Mouse (Mus musculus) Patski (cell line): ENCODE measurements around the gene Ppat. TPM values are rescaled to one million over a fixed set of nuclear protein-coding genes. Genes with fewer than 3 reads are reported as not detected.
"Not testable (repeated sequence)": the region's sequence is repeated elsewhere in the genome, so short reads cannot be mapped to it uniquely, and the experiment has no call there.

Experiments used
- ATAC-seq: fragments of 100-300 bp; one replicate; pipeline ENCODE4 v1.8.0; 2021
- CTCF ChIA-PET: fragments of 350-600 bp; sonication (Branson Sonifier 250); formaldehyde crosslinking; loops from one replicate; lab custom pipeline; 2022; ENCODE audit warnings: inconsistent platforms; lab: Charles Lee
- POLR2A ChIA-PET: fragments of 350-600 bp; sonication (Branson Sonifier 250); formaldehyde crosslinking; loops from one replicate; lab custom pipeline; 2022; ENCODE audit warnings: antibody characterized with exemption, inconsistent platforms; lab: Charles Lee
- DNase-seq: peaks from one replicate; pipeline ENCODE4 v3.0.0-alpha.2; 2011; ENCODE audit warnings: low read depth, low spot score
- H3K27me3 ChIP-seq: fragments of 371-371 bp; one replicate; pipeline ENCODE4 v1.5.1; 2021
- CTCF ChIP-seq: fragments of 100-300 bp; IDR thresholded peaks from one replicate; pipeline ENCODE4 v1.5.1; 2021
- in situ Hi-C: fragments of 300-500 bp; cut with MboI; formaldehyde crosslinking; loops from 3 replicates; pipeline ENCODE4 v1.11.1; 2018; ENCODE audit warnings: low pct_unique_long_range_greater_than_20kb, mixed read lengths
- polyA plus RNA-seq: library from polyadenylated mRNA; unstranded; gene quantifications from one replicate; pipeline ENCODE4 v1.2.3, GENCODE M21; 2021

The Ppat gene
- polyA plus RNA-seq: 30.8 TPM

DNA sequence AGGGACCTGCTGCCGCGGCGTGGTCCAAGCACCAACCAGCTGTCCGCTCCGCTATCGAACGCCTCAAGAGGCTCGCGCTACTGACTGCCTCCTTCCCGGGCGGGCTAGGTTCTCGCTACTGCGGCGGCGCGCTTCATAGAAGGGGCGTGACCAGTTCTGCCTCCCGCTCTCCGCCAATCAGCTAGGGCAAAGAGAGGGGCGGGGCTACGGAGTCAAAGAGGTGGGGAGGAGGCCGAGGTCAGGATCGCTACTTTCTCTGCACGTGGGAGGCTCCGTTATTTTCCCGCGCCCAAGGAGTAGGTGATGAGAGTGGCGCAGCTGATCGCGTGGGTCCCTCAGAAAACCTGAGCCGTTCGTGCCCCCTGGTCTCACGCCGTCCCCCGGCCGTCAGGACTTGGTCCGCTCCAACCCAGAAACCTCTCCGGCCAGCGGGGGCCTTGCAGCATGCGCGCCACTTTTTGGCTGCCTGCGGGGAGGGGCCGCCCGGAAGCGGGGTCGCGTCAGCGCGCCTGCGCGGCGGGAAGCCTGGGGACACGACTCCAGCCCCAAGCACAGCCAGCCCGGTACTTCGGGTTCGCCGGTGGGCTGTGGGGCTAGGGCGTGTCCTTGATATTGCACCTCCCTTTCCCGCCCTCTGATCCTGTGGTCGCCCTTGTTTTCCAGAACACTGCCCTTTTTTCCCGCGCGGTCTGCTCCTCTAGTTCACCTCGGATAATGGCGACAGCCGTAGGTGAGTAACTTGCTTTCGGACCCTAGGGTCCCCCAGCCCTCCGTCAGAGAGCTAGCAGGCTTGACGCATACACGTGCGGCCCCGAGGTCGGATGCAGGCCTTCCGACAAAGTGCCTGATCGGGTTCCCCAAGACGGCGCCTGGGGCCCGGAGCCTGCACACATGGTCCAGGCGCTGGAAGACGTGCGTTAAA is at the start of gene Ppat, which contains the start of gene Paics:
Gene Ppat, minus strand, starts transcription at position 473 of the 922 bp plus-strand sequence.
Gene Paics, plus strand, starts transcription at position 202 of the 922 bp plus-strand sequence.
- no peaks in the 10 kb centered on the region for H3K27me3 ChIP-seq
- ChIA-PET POLR2A (interaction anchor here (0.6 to 2.7 kb wide), 7 partner anchors 9 to 482 kb away, joined by 3 to 18 read pairs (median 6); partner anchors contain the start of gene Aasdh), CTCF (interaction anchor here (1.0 to 2.3 kb wide), 9 partner anchors 9 to 63 kb away, joined by 3 to 18 read pairs (median 4); no protein-coding TSS in a partner anchor)
- no peak for TF ChIP-seq CTCF
- in situ Hi-C loops: loop anchor here (5.0 to 10.0 kb wide), 2 partner anchors 49 to 367 kb away; partner anchors contain the start of gene Cep135
- ATAC-seq (peak; percentile 90), DNase-seq (peak; percentile 96)

DNA sequence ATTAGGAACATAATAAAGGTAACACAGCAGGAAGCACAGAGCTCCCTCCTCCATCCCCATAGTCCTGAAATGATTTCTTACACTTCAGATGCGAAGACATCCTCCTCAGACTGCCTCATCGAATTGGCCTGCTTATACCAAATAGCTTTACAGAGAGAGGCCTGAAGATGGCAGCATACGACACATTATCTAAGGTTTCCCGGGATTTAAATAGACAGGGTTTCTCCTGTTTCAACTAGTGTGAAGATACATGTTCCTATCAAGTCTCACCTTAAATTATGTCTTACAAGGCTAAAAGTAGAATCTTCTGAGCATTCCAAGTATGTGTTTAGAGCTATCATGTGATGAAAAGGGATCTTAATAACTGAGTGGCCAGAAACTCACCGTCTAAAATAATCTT is 47.0 kb upstream of the Ppat start:
- peak; percentile 10 for DNase-seq
- in situ Hi-C loops: no loop called here

DNA sequence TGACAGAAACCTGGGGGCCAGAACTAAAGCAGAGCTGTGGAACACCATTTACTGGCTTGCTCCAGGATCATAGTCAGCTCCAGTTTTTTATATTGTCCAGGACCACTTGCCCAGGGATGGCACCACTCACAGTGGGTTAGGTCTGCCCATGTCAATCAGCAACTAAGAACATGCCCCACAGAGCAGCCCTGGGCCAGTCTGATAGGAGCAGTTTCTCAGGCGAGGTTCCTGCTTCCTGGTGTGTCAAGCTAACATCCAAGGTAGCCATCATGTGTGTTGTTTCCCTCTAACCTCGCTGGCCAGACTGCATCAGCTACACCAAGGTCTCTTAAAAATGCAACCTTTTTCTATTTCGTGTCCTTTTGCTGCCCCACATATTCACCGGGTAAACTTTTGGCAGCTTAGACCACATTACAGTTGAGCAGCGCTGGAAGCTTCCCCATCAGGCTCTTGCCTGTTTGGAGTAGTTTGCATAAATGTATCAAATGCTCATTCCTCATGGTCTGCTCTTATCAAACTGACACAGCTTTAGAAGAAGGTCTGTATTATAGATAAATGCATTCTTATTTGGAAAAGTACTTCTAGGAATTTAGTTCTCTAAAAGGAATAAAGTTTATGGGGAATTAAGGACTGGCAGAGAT is 41.9 kb upstream of the Ppat start:
- CTCF ChIA-PET: interaction anchor here (1.2 kb wide), 1 partner anchor 9 kb away, joined by 4 read pairs; no protein-coding TSS in a partner anchor
- TF ChIP-seq CTCF: no peak
- in situ Hi-C loops: no loop called here

More for the DNA sequence above, 47.0 kb upstream of the Ppat start:
- H3K27me3 ChIP-seq: no peaks in the 10 kb centered on the region
- TF ChIP-seq CTCF: peak; percentile 70
- CTCF ChIA-PET: interaction anchor here (1.4 to 1.8 kb wide), 2 partner anchors 9 to 10 kb away, joined by 4 to 11 read pairs; no protein-coding TSS in a partner anchor
- peak; percentile 35 for ATAC-seq
- POLR2A ChIA-PET: interaction anchor here (0.6 kb wide), 1 partner anchor 178 kb away, joined by 5 read pairs; no protein-coding TSS in a partner anchor

DNA sequence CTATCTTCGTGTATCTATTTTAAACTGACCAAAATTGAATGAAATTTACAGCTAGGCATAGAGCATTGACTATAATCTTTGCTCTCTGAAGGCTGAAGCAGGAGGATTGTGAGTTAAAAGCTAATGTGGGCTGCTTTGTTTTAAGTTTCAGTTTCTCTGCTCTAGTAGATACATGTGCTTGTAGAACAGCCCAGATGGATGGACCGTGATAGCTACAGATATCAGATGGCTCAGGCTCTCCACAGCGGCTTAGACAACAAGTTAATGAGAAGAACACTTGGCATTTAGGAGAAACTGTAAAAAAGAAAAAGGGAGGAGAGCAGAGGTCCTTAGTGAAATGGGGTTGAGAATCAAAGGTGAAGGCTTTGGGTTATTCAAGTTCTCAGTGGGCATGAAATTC is 39.4 kb upstream of the Ppat start:
- TF ChIP-seq CTCF: no peak
- no peak for DNase-seq
- no peaks in the 10 kb centered on the region for H3K27me3 ChIP-seq

More for the DNA sequence above, 41.9 kb upstream of the Ppat start:
- POLR2A ChIA-PET: no interaction called here
- DNase-seq (no peak), ATAC-seq (no peak)
- no peaks in the 10 kb centered on the region for H3K27me3 ChIP-seq

DNA sequence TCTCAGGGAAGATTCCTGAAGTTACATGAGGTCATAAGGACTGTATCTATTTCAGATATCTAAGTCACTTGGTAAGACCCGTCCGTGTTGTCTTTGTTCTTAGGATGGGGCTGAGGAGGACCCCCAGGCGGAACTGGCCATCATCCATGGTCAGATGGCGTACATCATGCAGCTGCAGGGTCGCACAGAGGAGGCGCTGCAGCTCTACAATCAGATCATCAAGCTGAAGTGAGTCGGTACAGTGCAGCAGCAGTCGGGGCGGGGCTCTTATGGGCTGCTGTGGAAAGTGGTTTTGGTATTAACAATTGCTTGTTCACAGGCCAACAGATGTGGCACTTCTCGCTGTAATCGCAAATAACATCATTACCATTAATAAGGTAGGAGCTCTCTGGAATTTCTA is 32.6 kb upstream of the Ppat start:
- in situ Hi-C loops: no loop called here
- POLR2A ChIA-PET: no interaction called here

More for the DNA sequence above, 39.4 kb upstream of the Ppat start:
- ATAC-seq: no peak
- ChIA-PET POLR2A (interaction anchor here (0.7 kb wide), 1 partner anchor 12 kb away, joined by 3 read pairs; no protein-coding TSS in a partner anchor), CTCF (interaction anchor here (0.8 to 5.7 kb wide), 4 partner anchors 7 to 84 kb away, joined by 3 to 23 read pairs (median 7); partner anchors contain the start of genes Paics and Ppat)
- in situ Hi-C loops: no loop called here

DNA sequence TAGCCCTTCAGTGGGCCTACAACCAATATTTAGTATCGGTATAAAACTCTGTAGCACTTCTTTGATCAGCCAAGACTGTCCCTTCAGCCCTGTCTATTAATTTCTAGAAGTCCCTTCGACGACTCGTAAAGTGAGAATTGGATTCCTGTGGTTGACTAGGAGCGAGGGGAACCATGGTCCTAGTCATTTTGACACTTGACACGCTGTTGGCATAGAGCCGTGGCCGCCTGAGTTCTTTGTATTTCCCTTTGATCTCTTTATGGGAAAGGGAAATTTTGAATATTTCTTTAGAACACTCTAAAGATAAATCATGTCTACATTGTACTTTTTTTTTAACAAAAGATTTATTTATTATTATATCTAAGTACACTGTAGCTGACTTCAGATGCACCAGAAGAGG is 24.4 kb upstream of the Ppat start:
- no peak for TF ChIP-seq CTCF
- POLR2A ChIA-PET: no interaction called here
- DNase-seq (no peak), ATAC-seq (no peak)
- in situ Hi-C loops: no loop called here
- CTCF ChIA-PET: interaction anchor here (0.8 to 1.5 kb wide), 4 partner anchors 9 to 83 kb away, joined by 3 read pairs; no protein-coding TSS in a partner anchor
- no peaks in the 10 kb centered on the region for H3K27me3 ChIP-seq

More for the DNA sequence above, 32.6 kb upstream of the Ppat start:
- CTCF ChIA-PET: interaction anchor here (0.7 to 1.8 kb wide), 6 partner anchors 9 to 82 kb away, joined by 3 to 4 read pairs (median 4); no protein-coding TSS in a partner anchor
- no peak for TF ChIP-seq CTCF
- ATAC-seq (no peak), DNase-seq (no peak)
- H3K27me3 ChIP-seq: no peaks in the 10 kb centered on the region

DNA sequence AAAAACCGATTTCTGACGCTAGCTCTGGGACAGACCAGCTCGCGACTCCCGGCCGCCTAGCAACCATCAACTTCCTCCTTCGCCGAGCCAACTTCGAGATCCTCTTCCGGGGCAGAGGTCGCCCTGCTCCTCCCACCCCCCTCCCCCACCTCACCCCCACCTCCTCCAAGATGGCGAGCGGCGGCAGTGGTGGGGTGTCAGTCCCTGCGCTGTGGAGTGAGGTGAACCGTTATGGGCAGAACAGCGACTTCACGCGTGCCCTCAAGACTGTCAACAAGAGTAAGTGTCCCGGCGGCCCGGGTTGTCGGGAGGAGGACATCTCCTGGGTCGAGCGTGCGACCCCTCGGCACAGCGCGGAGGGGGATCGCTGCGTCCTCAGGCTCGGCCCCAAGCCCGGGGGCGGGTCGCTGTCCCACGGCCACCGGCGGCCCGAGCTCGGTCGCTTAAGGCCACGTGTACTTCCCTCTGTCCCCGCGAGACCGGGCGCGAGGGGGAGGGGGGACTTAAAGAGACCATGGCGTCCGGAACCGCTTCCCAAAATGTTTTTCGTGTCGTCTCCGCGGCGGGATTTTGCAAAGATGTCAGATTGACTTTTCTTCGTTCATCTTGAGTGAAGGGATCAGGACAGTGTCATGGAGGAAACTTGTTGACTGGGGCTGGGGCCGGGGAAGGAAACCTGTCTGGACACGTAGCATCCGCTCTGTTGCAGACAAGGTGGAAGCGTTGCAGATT is 23.3 kb upstream of the Ppat start, which contains the start of gene Srp72:
Gene Srp72, plus strand, starts transcription at position 130 of the 732 bp plus-strand sequence.
- TF ChIP-seq CTCF: no peak
- in situ Hi-C loops: no loop called here
- ATAC-seq (peak; percentile 91), DNase-seq (no peak)
- ChIA-PET CTCF (interaction anchor here (0.8 to 1.3 kb wide), 3 partner anchors 10 to 50 kb away, joined by 3 to 5 read pairs (median 3); no protein-coding TSS in a partner anchor), POLR2A (interaction anchor here (0.5 kb wide), 1 partner anchor 9 kb away, joined by 4 read pairs; no protein-coding TSS in a partner anchor)
- H3K27me3 ChIP-seq: no peaks in the 10 kb centered on the region

DNA sequence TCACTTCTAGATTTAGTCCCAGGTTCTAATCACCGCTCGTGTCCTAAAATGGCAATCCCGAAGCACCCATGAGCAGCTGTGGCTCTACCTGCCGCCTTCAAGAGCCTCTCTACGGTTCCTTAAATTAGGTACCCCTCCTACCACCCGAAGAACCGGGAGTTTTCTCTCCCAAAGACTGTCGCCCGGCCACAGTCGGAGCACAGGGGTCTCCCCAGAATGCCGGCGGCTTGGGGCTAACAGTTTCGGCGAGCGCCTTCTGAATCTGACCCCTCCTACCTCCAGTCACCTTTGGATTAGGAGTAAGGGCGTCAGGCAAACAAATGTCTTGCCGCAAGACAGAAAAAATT is 22.8 kb upstream of the Ppat start:
- POLR2A ChIA-PET: interaction anchor here (0.5 kb wide), 1 partner anchor 9 kb away, joined by 4 read pairs; no protein-coding TSS in a partner anchor
- DNase-seq (no peak), ATAC-seq (peak; percentile 5)
- in situ Hi-C loops: no loop called here
- CTCF ChIA-PET: interaction anchor here (1.3 kb wide), 1 partner anchor 10 kb away, joined by 5 read pairs; no protein-coding TSS in a partner anchor
- TF ChIP-seq CTCF: no peak
- no peaks in the 10 kb centered on the region for H3K27me3 ChIP-seq

DNA sequence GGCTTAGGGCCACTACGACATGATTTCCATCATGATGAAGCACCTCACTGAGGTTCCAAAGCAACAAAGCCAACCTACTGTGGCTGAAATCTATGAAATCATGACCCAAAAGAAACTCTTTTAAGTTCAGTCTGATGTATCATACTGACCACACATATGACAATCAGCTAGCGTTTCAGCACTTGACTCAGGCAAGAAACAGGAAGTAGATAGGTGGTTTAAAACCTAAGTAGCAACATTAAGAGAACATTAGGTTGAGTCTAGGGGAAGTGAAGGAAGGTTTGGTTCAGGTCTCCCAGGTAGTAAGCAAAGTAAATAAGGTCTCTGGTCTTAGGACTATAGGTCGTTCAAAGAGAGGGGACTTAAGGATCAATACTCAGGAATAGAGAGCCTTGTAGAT is 22.1 kb upstream of the Ppat start:
- POLR2A ChIA-PET: no interaction called here
- TF ChIP-seq CTCF: no peak
- ATAC-seq (no peak), DNase-seq (no peak)
- CTCF ChIA-PET: interaction anchor here (1.3 kb wide), 1 partner anchor 9 kb away, joined by 5 read pairs; no protein-coding TSS in a partner anchor
- in situ Hi-C loops: no loop called here
- H3K27me3 ChIP-seq: no peaks in the 10 kb centered on the region

DNA sequence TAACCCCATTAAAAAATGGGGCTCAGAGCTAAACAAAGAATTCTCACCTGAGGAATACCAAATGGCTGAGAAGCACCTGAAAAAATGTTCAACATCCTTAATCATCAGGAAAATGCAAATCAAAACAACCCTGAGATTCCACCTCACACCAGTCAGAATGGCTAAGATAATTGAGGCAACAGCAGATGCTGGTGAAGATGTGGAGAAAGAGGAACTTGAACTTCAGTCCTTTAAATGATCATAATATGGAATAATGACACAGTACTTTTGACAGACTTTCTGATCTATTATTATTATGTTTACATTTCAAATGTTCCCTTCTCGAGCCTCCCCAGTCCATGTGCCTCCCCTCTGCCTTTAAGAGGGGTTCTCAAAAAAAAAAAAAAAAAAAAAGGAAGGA is 19.7 kb upstream of the Ppat start:
- DNase-seq, in situ Hi-C loops, ATAC-seq, CTCF ChIA-PET, H3K27me3 ChIP-seq: not testable (repeated sequence)
- POLR2A ChIA-PET: interaction anchor here (1.4 kb wide), 1 partner anchor 66 kb away, joined by 3 read pairs; no protein-coding TSS in a partner anchor
